Mouse (Mus musculus): ENCODE measurements around the gene Oser1. TPM values are rescaled to one million over a fixed set of nuclear protein-coding genes. Genes with fewer than 3 reads are reported as not detected.
"Not testable (repeated sequence)": the region's sequence is repeated elsewhere in the genome, so short reads cannot be mapped to it uniquely, and the experiment has no call there.

Oser1 gene
- polyA plus RNA-seq, 1 experiment from 2014 or later, result 83.6 TPM

DNA sequence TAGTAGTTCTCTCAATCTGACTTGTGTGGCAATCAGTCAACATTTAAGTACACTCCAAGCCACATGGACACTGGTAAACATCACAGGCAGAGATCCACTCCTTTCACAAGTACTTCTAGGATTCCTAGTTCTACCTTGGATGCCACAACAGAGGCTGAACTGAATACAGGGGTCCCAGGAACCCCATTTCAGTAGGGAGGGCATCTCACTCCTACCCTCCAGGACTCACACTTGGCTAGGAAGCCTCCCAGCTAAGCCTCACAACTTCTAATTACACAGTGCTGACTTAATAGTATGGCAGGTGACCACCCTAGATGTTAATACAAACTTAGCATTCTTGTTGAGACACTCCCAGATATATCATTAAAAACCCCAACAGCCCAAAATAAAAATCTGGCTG lies 6.7 kb downstream of the Oser1 start:
- Histone ChIP-seq H3K4me3 (ENCODE audit: low read depth, low read length) (no peak overlapping the region), H3K27me3 (replicated peaks; ENCODE audit: control insufficient read depth, insufficient read depth, low read length) (no peaks in the 10 kb centered on the region), H3K27ac (ENCODE audit: low read depth, low read length) (no peak overlapping the region), H3K4me1 (ENCODE audit: control insufficient read depth, insufficient read depth, low read length) (peaks cover 16% of the 10 kb centered on the region), H3K9me3 (replicated peaks; ENCODE audit: control insufficient read depth, low read length) (no peaks in the 10 kb centered on the region), H3K4me2 (ENCODE audit: low read length) (peak overlapping the region; percentile 95), H3K9ac (ENCODE audit: low read length) (peak overlapping the region; percentile 88; the same call in 1 of the 2 replicates), H3K36me3 (ENCODE audit: control insufficient read depth, insufficient read depth, low read length) (peaks cover 19% of the 10 kb centered on the region)
- DNase-seq (ENCODE audit: low spot score) (no peak), ATAC-seq (no peak)

DNA sequence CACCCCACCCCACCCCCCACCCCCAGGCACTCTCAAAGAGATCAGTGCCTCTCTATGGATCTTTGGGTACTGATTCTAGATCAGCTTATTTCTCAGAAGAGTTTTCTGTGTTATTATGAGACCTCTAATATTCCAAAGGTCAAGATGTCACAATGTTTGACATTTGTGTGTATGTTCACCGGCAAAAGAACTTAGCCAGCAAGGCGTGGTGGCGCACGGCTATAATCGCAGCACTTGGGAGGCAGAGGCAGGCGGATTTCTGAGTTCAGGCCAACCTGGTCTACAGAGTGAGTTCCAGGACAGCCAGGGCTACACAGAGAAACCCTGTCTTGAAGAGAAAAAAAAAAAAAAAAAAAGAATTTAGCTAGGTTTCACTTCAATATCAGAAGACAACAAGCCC lies 7.5 kb downstream of the Oser1 start:
- Histone ChIP-seq H3K4me2 (ENCODE audit: low read length) (no peak overlapping the region), H3K9ac (ENCODE audit: low read length) (no peak overlapping the region), H3K27ac (ENCODE audit: low read depth, low read length) (no peak overlapping the region), H3K4me1 (ENCODE audit: control insufficient read depth, insufficient read depth, low read length) (peaks cover 16% of the 10 kb centered on the region), H3K27me3 (replicated peaks; ENCODE audit: control insufficient read depth, insufficient read depth, low read length) (no peaks in the 10 kb centered on the region), H3K9me3 (replicated peaks; ENCODE audit: control insufficient read depth, low read length) (no peaks in the 10 kb centered on the region), H3K4me3 (ENCODE audit: low read depth, low read length) (no peak overlapping the region), H3K36me3 (ENCODE audit: control insufficient read depth, insufficient read depth, low read length) (peaks cover 25% of the 10 kb centered on the region)
- 92% methylated on average over 6 of the region's 6 CpGs for WGBS
- DNase-seq (ENCODE audit: low spot score) (no peak), ATAC-seq (no peak)

DNA sequence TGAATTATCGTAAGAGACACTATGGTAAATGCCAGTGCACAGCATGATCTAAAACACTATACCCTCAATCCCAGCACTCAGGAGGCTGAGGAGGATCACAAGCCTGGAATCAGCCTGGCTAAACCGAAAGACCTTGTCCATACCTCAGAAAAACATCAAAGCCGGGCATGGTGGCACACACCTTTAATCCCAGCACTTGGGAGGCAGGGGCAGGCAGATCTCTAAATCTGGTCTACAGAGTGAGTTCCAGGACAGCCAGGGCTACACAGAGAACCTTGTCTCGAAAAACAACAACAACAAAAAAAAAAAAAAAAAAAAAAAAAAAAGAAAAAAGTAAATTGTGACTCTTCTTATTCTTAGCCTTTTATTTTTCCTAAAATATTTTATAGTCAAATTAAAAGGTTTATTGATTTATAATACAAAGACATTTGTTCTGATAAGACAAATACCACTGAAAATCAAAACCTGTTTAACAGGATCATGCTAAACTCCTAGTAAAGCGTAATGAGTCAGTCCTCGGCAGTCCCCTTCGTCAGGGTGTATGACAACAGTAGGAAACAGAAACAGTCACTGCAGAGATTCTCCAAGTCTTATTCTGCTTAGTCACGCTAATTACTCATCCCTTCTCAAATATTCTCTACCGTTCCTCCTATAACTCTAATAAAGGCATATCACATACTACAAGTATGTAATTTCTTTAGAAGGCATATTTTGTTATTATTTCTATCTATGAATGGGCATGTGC lies 11.5 kb downstream of the Oser1 start:
- Histone ChIP-seq H3K9me3 (replicated peaks; ENCODE audit: control insufficient read depth, low read length) (no peaks in the 10 kb centered on the region), H3K4me1 (ENCODE audit: control insufficient read depth, insufficient read depth, low read length) (peaks cover 2% of the 10 kb centered on the region), H3K36me3 (ENCODE audit: control insufficient read depth, insufficient read depth, low read length) (peaks cover 61% of the 10 kb centered on the region), H3K27me3 (replicated peaks; ENCODE audit: control insufficient read depth, insufficient read depth, low read length) (no peaks in the 10 kb centered on the region), H3K4me2 (ENCODE audit: low read length) (no peak overlapping the region), H3K4me3 (ENCODE audit: low read depth, low read length) (no peak overlapping the region), H3K27ac (ENCODE audit: low read depth, low read length) (no peak overlapping the region), H3K9ac (ENCODE audit: low read length) (no peak overlapping the region)
- WGBS, result 94% methylated on average over 9 of the region's 9 CpGs
- ATAC-seq (no peak), DNase-seq (ENCODE audit: low spot score) (no peak)

DNA sequence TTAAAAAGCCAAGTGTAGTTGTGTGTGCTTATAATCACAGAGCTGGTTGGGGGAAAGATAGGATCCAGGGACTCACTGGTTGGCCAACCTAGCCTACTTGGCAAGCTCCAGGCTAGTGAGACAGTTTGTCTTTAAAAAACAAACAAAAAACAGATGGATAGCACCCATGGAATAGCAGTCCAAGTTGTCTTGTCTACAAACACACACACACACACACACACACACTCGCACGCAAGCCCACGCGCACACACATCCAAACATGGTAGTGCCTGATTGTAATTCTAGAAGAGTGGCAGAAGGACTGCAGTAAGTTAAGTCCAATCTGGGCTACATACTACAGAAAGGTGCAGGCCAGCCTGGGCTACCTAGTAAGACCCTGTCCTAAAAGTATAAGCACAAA lies 12.1 kb downstream of the Oser1 start:
- H3K4me1 ChIP-seq (ENCODE audit: control insufficient read depth, insufficient read depth, low read length), result no peaks in the 10 kb centered on the region
- no peak for ATAC-seq
- no peak overlapping the region for H3K4me3 ChIP-seq (ENCODE audit: low read depth, low read length)
- no peak overlapping the region for H3K4me2 ChIP-seq (ENCODE audit: low read length)
- H3K27me3 ChIP-seq (replicated peaks; ENCODE audit: control insufficient read depth, insufficient read depth, low read length), result no peaks in the 10 kb centered on the region
- no peak overlapping the region for H3K27ac ChIP-seq (ENCODE audit: low read depth, low read length)
- WGBS, result 93% methylated on average over 4 of the region's 4 CpGs
- no peak for DNase-seq (ENCODE audit: low spot score)
- peaks cover 65% of the 10 kb centered on the region for H3K36me3 ChIP-seq (ENCODE audit: control insufficient read depth, insufficient read depth, low read length)
- no peaks in the 10 kb centered on the region for H3K9me3 ChIP-seq (replicated peaks; ENCODE audit: control insufficient read depth, low read length)
- no peak overlapping the region for H3K9ac ChIP-seq (ENCODE audit: low read length)

DNA sequence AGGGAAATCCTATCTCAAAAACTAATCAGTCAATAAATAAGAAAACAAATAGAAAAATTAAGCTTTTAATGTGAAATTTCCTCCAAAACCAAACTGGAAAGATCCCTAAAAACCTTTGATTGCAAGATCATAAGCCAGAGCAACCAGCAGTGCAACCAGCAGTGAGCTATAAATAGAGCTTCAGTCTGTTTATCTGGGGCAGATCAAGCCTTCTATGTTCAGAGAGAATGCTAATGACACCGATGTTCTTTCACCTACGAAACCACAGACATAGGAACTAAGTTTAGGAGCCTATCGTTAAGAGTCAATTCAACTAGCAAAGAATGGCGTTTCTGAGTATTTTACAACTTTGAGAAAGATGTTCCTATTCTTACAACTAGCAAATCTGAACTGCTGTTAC lies 12.7 kb downstream of the Oser1 start:
- no peak for ATAC-seq
- H3K9ac ChIP-seq (ENCODE audit: low read length), result no peak overlapping the region
- no peaks in the 10 kb centered on the region for H3K4me1 ChIP-seq (ENCODE audit: control insufficient read depth, insufficient read depth, low read length)
- no peak for DNase-seq (ENCODE audit: low spot score)
- H3K27me3 ChIP-seq (replicated peaks; ENCODE audit: control insufficient read depth, insufficient read depth, low read length), result no peaks in the 10 kb centered on the region
- no peak overlapping the region for H3K27ac ChIP-seq (ENCODE audit: low read depth, low read length)
- no peak overlapping the region for H3K4me2 ChIP-seq (ENCODE audit: low read length)
- H3K36me3 ChIP-seq (ENCODE audit: control insufficient read depth, insufficient read depth, low read length), result peaks cover 71% of the 10 kb centered on the region
- no peaks in the 10 kb centered on the region for H3K9me3 ChIP-seq (replicated peaks; ENCODE audit: control insufficient read depth, low read length)
- WGBS, result 91% methylated on average over 4 of the region's 4 CpGs
- no peak overlapping the region for H3K4me3 ChIP-seq (ENCODE audit: low read depth, low read length)

DNA sequence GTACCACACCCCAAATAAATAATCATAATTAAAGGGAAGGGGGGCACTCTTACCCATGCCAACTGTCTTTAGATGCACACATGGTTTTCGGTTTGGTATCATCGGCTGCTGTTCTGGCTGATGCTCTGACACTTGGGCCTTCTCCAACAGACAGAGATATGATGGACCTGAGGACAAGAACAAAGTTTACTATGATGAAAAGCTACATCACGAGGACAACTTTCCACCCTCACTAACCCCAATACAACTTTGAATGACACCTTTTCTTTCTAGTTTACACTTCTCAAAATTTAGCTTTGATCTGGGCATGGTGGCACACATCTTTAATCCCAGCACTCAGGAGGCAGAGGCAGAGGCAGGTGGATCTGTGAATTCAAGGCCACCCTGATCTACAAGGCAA lies 13.2 kb downstream of the Oser1 start:
- not testable (repeated sequence) for H3K4me3 ChIP-seq (ENCODE audit: low read depth, low read length); ATAC-seq; H3K27ac ChIP-seq (ENCODE audit: low read depth, low read length); H3K27me3 ChIP-seq (replicated peaks; ENCODE audit: control insufficient read depth, insufficient read depth, low read length); H3K9me3 ChIP-seq (replicated peaks; ENCODE audit: control insufficient read depth, low read length); H3K4me2 ChIP-seq (ENCODE audit: low read length); H3K4me1 ChIP-seq (ENCODE audit: control insufficient read depth, insufficient read depth, low read length); DNase-seq (ENCODE audit: low spot score); H3K9ac ChIP-seq (ENCODE audit: low read length)
- WGBS, result 93% methylated on average over 3 of the region's 3 CpGs
- peaks cover 72% of the 10 kb centered on the region for H3K36me3 ChIP-seq (ENCODE audit: control insufficient read depth, insufficient read depth, low read length)

DNA sequence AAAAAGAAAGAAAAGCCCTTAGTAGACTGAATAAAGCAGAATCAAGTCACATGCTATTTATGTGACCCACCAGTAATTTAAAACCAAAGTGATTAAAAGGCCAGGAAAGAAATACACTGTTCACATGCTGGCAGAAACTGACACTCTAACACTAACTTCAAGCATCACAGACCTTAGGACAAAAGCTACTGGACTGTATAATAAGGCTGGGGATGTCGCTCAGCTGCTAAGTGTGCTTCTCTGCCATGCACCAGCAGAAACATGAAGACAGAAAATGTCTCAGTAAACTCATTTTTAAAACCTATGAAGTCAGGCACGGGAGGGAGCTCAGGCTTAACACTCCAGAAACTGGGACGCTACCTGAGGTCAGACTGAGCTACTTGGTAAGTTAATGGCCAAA lies 14.3 kb downstream of the Oser1 start:
- H3K36me3 ChIP-seq (ENCODE audit: control insufficient read depth, insufficient read depth, low read length), result peaks cover 74% of the 10 kb centered on the region
- no peaks in the 10 kb centered on the region for H3K4me1 ChIP-seq (ENCODE audit: control insufficient read depth, insufficient read depth, low read length)
- H3K9ac ChIP-seq (ENCODE audit: low read length), result no peak overlapping the region
- no peak for DNase-seq (ENCODE audit: low spot score)
- no peak overlapping the region for H3K4me2 ChIP-seq (ENCODE audit: low read length)
- no peak for ATAC-seq
- no peaks in the 10 kb centered on the region for H3K27me3 ChIP-seq (replicated peaks; ENCODE audit: control insufficient read depth, insufficient read depth, low read length)
- H3K27ac ChIP-seq (ENCODE audit: low read depth, low read length), result no peak overlapping the region
- no peak overlapping the region for H3K4me3 ChIP-seq (ENCODE audit: low read depth, low read length)
- 94% methylated on average over 3 of the region's 3 CpGs for WGBS
- H3K9me3 ChIP-seq (replicated peaks; ENCODE audit: control insufficient read depth, low read length), result no peaks in the 10 kb centered on the region

DNA sequence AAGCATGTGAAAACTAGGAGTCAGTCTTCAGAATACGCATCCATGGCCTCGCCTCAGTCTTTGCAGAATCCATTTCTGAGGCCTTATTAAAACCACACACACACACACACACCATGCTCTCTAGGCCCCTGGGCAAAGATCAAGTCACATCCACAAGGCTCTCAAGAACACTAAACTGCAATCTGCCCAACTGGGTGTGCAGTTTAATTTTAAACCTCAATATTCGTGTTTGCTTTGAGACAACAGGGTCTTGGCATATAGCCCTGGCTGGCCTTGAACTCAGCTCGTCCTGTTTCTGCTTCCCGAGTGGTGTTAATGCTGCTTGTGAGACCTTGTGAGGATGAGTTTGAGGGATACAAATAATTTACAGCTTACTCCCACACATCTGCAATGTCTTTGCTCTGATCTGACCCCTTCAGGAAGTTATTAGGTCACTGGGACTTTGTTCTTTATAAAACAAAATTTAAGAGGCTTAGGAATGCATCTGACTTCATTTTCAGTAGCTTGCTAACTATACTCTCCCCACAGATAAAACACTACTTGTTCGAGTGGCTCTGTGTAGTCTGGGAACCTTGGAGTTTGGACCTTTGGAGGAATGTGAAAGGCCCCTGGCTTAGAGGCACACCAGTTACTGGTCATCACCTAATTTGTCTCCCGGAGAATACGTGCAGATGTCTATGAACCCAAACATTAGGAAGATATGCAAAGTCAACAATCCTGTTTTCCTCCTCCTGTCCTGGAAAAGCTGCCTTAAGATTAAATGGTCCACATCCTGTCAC lies 20.3 kb downstream of the Oser1 start:
- no peaks in the 10 kb centered on the region for H3K9me3 ChIP-seq (replicated peaks; ENCODE audit: control insufficient read depth, low read length)
- H3K9ac ChIP-seq (ENCODE audit: low read length), result no peak overlapping the region
- H3K27ac ChIP-seq (ENCODE audit: low read depth, low read length), result no peak overlapping the region
- no peaks in the 10 kb centered on the region for H3K27me3 ChIP-seq (replicated peaks; ENCODE audit: control insufficient read depth, insufficient read depth, low read length)
- H3K4me1 ChIP-seq (ENCODE audit: control insufficient read depth, insufficient read depth, low read length), result no peaks in the 10 kb centered on the region
- H3K4me3 ChIP-seq (ENCODE audit: low read depth, low read length), result no peak overlapping the region
- ATAC-seq, result no peak
- peaks cover 32% of the 10 kb centered on the region for H3K36me3 ChIP-seq (ENCODE audit: control insufficient read depth, insufficient read depth, low read length)
- H3K4me2 ChIP-seq (ENCODE audit: low read length), result no peak overlapping the region
- no peak for DNase-seq (ENCODE audit: low spot score)
- WGBS, result 91% methylated on average over 8 of the region's 8 CpGs

DNA sequence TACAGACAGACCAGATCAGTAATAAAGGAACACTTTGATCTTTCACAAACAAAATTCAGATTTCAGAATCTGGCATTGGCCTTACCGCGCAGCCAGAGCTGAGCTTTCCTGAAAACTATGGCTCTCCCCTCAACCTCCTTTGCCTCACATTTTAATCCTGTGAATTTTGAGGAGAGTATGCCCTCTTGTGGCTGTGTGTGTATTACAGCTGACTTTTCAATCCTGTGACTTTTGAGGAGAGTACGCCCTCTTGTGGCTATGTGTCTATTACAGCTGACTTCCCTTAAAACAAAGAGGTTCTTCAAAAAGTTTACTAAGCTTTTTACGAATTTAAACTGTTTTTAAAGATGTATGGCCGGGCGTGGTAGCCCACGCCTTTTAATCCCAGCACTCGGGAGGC lies 23.3 kb downstream of the Oser1 start:
- Histone ChIP-seq H3K9me3 (replicated peaks; ENCODE audit: control insufficient read depth, low read length) (no peaks in the 10 kb centered on the region), H3K9ac (ENCODE audit: low read length) (no peak overlapping the region), H3K4me1 (ENCODE audit: control insufficient read depth, insufficient read depth, low read length) (no peaks in the 10 kb centered on the region), H3K4me2 (ENCODE audit: low read length) (no peak overlapping the region), H3K27ac (ENCODE audit: low read depth, low read length) (no peak overlapping the region), H3K27me3 (replicated peaks; ENCODE audit: control insufficient read depth, insufficient read depth, low read length) (no peaks in the 10 kb centered on the region), H3K4me3 (ENCODE audit: low read depth, low read length) (no peak overlapping the region), H3K36me3 (ENCODE audit: control insufficient read depth, insufficient read depth, low read length) (peaks cover 9% of the 10 kb centered on the region)
- WGBS, result 11% methylated on average over 8 of the region's 8 CpGs
- DNase-seq (ENCODE audit: low spot score) (peak; percentile 93), ATAC-seq (no peak)

All from forebrain, embryonic 14.5 days (tissue).